Mouse (Mus musculus): ENCODE results near the gene Gm20388. TPM values are rescaled to one million over a fixed set of nuclear protein-coding genes. Genes with fewer than 3 reads are reported as not detected.

Gene Gm20388
- polyA plus RNA-seq, 1 experiment = 23.9 TPM

- TF ChIP-seq POLR2A (IDR thresholded peaks at IDR 0.05; ENCODE audit: extremely low read depth, insufficient read depth, low read length) (no peak), CTCF (IDR thresholded peaks at IDR 0.05; ENCODE audit: extremely low read depth, insufficient read depth, low read length) (peak; percentile 46)
- Histone ChIP-seq H3K4me1 (ENCODE audit: control insufficient read depth, insufficient read depth, low read length) (no peaks in the 10 kb centered on the region), H3K4me3 (ENCODE audit: insufficient read depth, low read length) (no peak overlapping the region), H3K27ac (ENCODE audit: insufficient read depth, low read length) (no peak overlapping the region)
Observed at GRCm38 (mm10) chr8:122139784-122140183, 2229.1 kb downstream of the Gm20388 start.

- Histone ChIP-seq H3K4me3 (ENCODE audit: insufficient read depth, low read length) (no peak overlapping the region), H3K4me1 (ENCODE audit: control insufficient read depth, insufficient read depth, low read length) (no peaks in the 10 kb centered on the region), H3K27ac (ENCODE audit: insufficient read depth, low read length) (no peak overlapping the region)
- TF ChIP-seq CTCF (IDR thresholded peaks at IDR 0.05; ENCODE audit: extremely low read depth, insufficient read depth, low read length) = no peak
- no peak for TF ChIP-seq POLR2A (IDR thresholded peaks at IDR 0.05; ENCODE audit: extremely low read depth, insufficient read depth, low read length)
Observed at GRCm38 (mm10) chr8:122140411-122140810, 2229.8 kb downstream of the Gm20388 start.

- no peak overlapping the region for H3K27ac ChIP-seq (ENCODE audit: insufficient read depth, low read length)
- H3K4me1 ChIP-seq (ENCODE audit: control insufficient read depth, insufficient read depth, low read length) = no peaks in the 10 kb centered on the region
- no peak overlapping the region for H3K4me3 ChIP-seq (ENCODE audit: insufficient read depth, low read length)
- TF ChIP-seq CTCF (IDR thresholded peaks at IDR 0.05; ENCODE audit: extremely low read depth, insufficient read depth, low read length) = no peak
Observed at GRCm38 (mm10) chr8:122142428-122142827, 2231.8 kb downstream of the Gm20388 start.

GRCm38 (mm10) chr8:122143231-122143630 is 2232.6 kb downstream of the Gm20388 start:
- no peak overlapping the region for H3K27ac ChIP-seq (ENCODE audit: insufficient read depth, low read length)
- no peak overlapping the region for H3K4me3 ChIP-seq (ENCODE audit: insufficient read depth, low read length)
- TF ChIP-seq POLR2A (IDR thresholded peaks at IDR 0.05; ENCODE audit: extremely low read depth, insufficient read depth, low read length) = no peak
- peak; percentile 53 for TF ChIP-seq CTCF (IDR thresholded peaks at IDR 0.05; ENCODE audit: extremely low read depth, insufficient read depth, low read length)
- no peaks in the 10 kb centered on the region for H3K4me1 ChIP-seq (ENCODE audit: control insufficient read depth, insufficient read depth, low read length)

- Histone ChIP-seq H3K4me1 (ENCODE audit: control insufficient read depth, insufficient read depth, low read length) (no peaks in the 10 kb centered on the region), H3K27ac (ENCODE audit: insufficient read depth, low read length) (no peak overlapping the region), H3K4me3 (ENCODE audit: insufficient read depth, low read length) (no peak overlapping the region)
- TF ChIP-seq CTCF (IDR thresholded peaks at IDR 0.05; ENCODE audit: extremely low read depth, insufficient read depth, low read length) (no peak), POLR2A (IDR thresholded peaks at IDR 0.05; ENCODE audit: extremely low read depth, insufficient read depth, low read length) (no peak)
Observed at GRCm38 (mm10) chr8:122144729-122145311, 2234.2 kb downstream of the Gm20388 start.

- Histone ChIP-seq H3K4me1 (ENCODE audit: control insufficient read depth, insufficient read depth, low read length) (no peaks in the 10 kb centered on the region; the same call in 1 of the 2 replicates), H3K4me3 (ENCODE audit: insufficient read depth, low read length) (no peak overlapping the region), H3K27ac (ENCODE audit: insufficient read depth, low read length) (no peak overlapping the region)
- TF ChIP-seq CTCF (IDR thresholded peaks at IDR 0.05; ENCODE audit: extremely low read depth, insufficient read depth, low read length) (no peak), POLR2A (IDR thresholded peaks at IDR 0.05; ENCODE audit: extremely low read depth, insufficient read depth, low read length) (no peak)
Observed at GRCm38 (mm10) chr8:122149045-122149444, 2238.4 kb downstream of the Gm20388 start.

GRCm38 (mm10) chr8:122149606-122150005 is 2239.0 kb downstream of the Gm20388 start:
- Histone ChIP-seq H3K4me1 (ENCODE audit: control insufficient read depth, insufficient read depth, low read length) (no peaks in the 10 kb centered on the region; the same call in 1 of the 2 replicates), H3K4me3 (ENCODE audit: insufficient read depth, low read length) (no peak overlapping the region), H3K27ac (ENCODE audit: insufficient read depth, low read length) (no peak overlapping the region)
- no peak for TF ChIP-seq CTCF (IDR thresholded peaks at IDR 0.05; ENCODE audit: extremely low read depth, insufficient read depth, low read length)
- no peak for TF ChIP-seq POLR2A (IDR thresholded peaks at IDR 0.05; ENCODE audit: extremely low read depth, insufficient read depth, low read length)

- H3K4me1 ChIP-seq (ENCODE audit: control insufficient read depth, insufficient read depth, low read length) = no peaks in the 10 kb centered on the region; the same call in 1 of the 2 replicates
- TF ChIP-seq POLR2A (IDR thresholded peaks at IDR 0.05; ENCODE audit: extremely low read depth, insufficient read depth, low read length) (no peak), CTCF (IDR thresholded peaks at IDR 0.05; ENCODE audit: extremely low read depth, insufficient read depth, low read length) (no peak)
- H3K4me3 ChIP-seq (ENCODE audit: insufficient read depth, low read length) = no peak overlapping the region
- no peak overlapping the region for H3K27ac ChIP-seq (ENCODE audit: insufficient read depth, low read length)
Observed at GRCm38 (mm10) chr8:122151541-122151940, 2240.9 kb downstream of the Gm20388 start.

GRCm38 (mm10) chr8:122155082-122155643 is 2244.5 kb downstream of the Gm20388 start:
- TF ChIP-seq POLR2A (IDR thresholded peaks at IDR 0.05; ENCODE audit: extremely low read depth, insufficient read depth, low read length) (no peak), CTCF (IDR thresholded peaks at IDR 0.05; ENCODE audit: extremely low read depth, insufficient read depth, low read length) (no peak)
- Histone ChIP-seq H3K4me3 (ENCODE audit: insufficient read depth, low read length) (no peak overlapping the region), H3K4me1 (ENCODE audit: control insufficient read depth, insufficient read depth, low read length) (no peaks in the 10 kb centered on the region; the same call in 1 of the 2 replicates), H3K27ac (ENCODE audit: insufficient read depth, low read length) (no peak overlapping the region)

- Histone ChIP-seq H3K4me1 (ENCODE audit: control insufficient read depth, insufficient read depth, low read length) (no peaks in the 10 kb centered on the region; the same call in 1 of the 2 replicates), H3K4me3 (ENCODE audit: insufficient read depth, low read length) (no peak overlapping the region), H3K27ac (ENCODE audit: insufficient read depth, low read length) (no peak overlapping the region)
- no peak for TF ChIP-seq POLR2A (IDR thresholded peaks at IDR 0.05; ENCODE audit: extremely low read depth, insufficient read depth, low read length)
- no peak for TF ChIP-seq CTCF (IDR thresholded peaks at IDR 0.05; ENCODE audit: extremely low read depth, insufficient read depth, low read length)
Observed at GRCm38 (mm10) chr8:122155964-122156363, 2245.3 kb downstream of the Gm20388 start.

Measured in cortical plate, adult 2 months (tissue).